Mouse (Mus musculus): ENCODE measurements around the gene Tfb2m.

GRCm38 (mm10) chr1:179553949-179554347, 7.9 kb upstream of the Tfb2m start:
- TF ChIP-seq CTCF (IDR thresholded peaks at IDR 0.05; ENCODE audit: borderline replicate concordance, extremely low read depth, insufficient read depth, insufficient read length) (no peak), POLR2A (IDR thresholded peaks at IDR 0.05; ENCODE audit: borderline replicate concordance, extremely low read depth, insufficient read depth, insufficient read length, poor library complexity, severe bottlenecking) (no peak)

All from brain, embryonic 14.5 days (tissue).